Mouse (Mus musculus) midbrain, postnatal 0 days (tissue): ENCODE data around the gene Dbn1. TPM values are rescaled to one million over a fixed set of nuclear protein-coding genes. Genes with fewer than 3 reads are reported as not detected.
A peak's percentile ranks its signal among the peaks of the same experiment; 100 is the strongest.

Experiments
- ATAC-seq: fragments of 200-750 bp; cut with Nextera tagmentation; 2 replicates; pipeline ENCODE4 v1.8.0; 2017; ENCODE audit warnings: moderate number of reproducible peaks, mild to moderate bottlenecking, moderate TSS enrichment, moderate library complexity; ENCODE audit not compliant: low FRiP score
- DNase-seq: peaks from one replicate; pipeline ENCODE4 v3.0.0-alpha.2; 2015; ENCODE audit warnings: low spot score
- H3K27ac ChIP-seq: fragments of 300-500 bp; sonication (generic); 2 replicates; pipeline ENCODE4 v1.5.1; 2014; ENCODE audit warnings: low read depth, mild to moderate bottlenecking, low read length, mixed read lengths
- H3K27me3 ChIP-seq: fragments of 300-500 bp; sonication (generic); 2 replicates; pipeline ENCODE4 v1.6.1; 2014; ENCODE audit warnings: low read length, control low read depth, mixed read lengths; ENCODE audit not compliant: insufficient read depth
- H3K36me3 ChIP-seq: fragments of 300-500 bp; sonication (generic); 2 replicates; pipeline ENCODE4 v1.6.1; 2014; ENCODE audit warnings: low read length, control low read depth, mixed read lengths; ENCODE audit not compliant: insufficient read depth
- H3K4me1 ChIP-seq: fragments of 300-500 bp; sonication (generic); 2 replicates; pipeline ENCODE4 v1.6.1; 2014; ENCODE audit warnings: mild to moderate bottlenecking, control low read depth, antibody characterized with exemption, low read length, mixed read lengths; ENCODE audit not compliant: insufficient read depth
- H3K4me2 ChIP-seq: fragments of 300-500 bp; sonication (generic); 2 replicates; pipeline ENCODE4 v1.6.1; 2014; ENCODE audit warnings: low read depth, mild to moderate bottlenecking, low read length, mixed read lengths; ENCODE audit not compliant: poor library complexity, severe bottlenecking
- H3K4me3 ChIP-seq: fragments of 300-500 bp; sonication (generic); 2 replicates; pipeline ENCODE4 v1.5.1; 2014; ENCODE audit warnings: low read depth, mild to moderate bottlenecking, low read length, moderate library complexity
- H3K9ac ChIP-seq: fragments of 300-500 bp; sonication (generic); replicated peaks from 2 replicates; pipeline ENCODE4 v1.6.1; 2014; ENCODE audit warnings: mild to moderate bottlenecking, low read length, moderate library complexity, mixed read lengths; ENCODE audit not compliant: poor library complexity, severe bottlenecking
- H3K9me3 ChIP-seq: fragments of 300-500 bp; sonication (generic); 2 replicates; pipeline ENCODE4 v1.6.1; 2016; ENCODE audit warnings: low read length, control low read depth
- CTCF ChIP-seq: IDR thresholded peaks from 2 replicates; pipeline ENCODE4 v1.5.1; 2016; ENCODE audit warnings: antibody characterized with exemption, mild to moderate bottlenecking
- WGBS: fragments of 180-500 bp; shearing (Covaris S2); extraction: QIAGEN DNeasy Blood & Tissue Kit; methylation state at CpG from one replicate; pipeline ENCODE4 v1.1.7; 2014; 5-methylcytosine and 5-hydroxymethylcytosine counted together
- polyA plus RNA-seq: library from polyadenylated mRNA; unstranded; fragments of >200 nt; fragmentation: Nextera tagmentation; extraction: Ambion mirVana; gene quantifications from 2 replicates; pipeline ENCODE4 v1.2.1, GENCODE M21; 2015
- total RNA-seq: library from RNA; depleted of rRNA; stranded (reverse); fragments of >200 nt; gene quantifications from 2 replicates; pipeline ENCODE4 v1.2.3, GENCODE M21; 2014

Dbn1 gene
- total and polyA plus RNA-seq, 2 experiments from 2014 or later: 484 to 510 TPM

DNA sequence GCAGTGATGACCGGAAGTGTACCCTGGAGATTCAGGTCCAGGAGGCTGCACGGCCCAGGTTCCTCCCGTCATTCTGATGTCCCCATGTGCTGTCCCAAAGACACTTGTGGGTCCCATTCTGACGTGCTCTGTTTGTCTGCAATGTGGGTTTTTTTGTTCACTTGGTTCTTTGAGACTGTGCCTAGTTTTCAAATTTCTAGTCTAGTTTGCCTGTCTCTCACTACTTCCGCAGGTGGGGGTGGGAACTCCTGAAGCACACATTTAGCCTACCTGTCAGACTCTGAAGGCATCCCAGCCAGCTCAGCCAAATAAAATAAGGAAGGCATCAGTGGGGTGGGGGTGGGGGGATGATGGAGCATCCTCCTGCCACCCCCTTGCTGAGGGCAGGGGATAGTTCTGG lies 39.8 kb downstream of the Dbn1 start:
- H3K4me1 ChIP-seq: peaks cover 9% of the 10 kb centered on the region; the same call in 1 of the 2 replicates

DNA sequence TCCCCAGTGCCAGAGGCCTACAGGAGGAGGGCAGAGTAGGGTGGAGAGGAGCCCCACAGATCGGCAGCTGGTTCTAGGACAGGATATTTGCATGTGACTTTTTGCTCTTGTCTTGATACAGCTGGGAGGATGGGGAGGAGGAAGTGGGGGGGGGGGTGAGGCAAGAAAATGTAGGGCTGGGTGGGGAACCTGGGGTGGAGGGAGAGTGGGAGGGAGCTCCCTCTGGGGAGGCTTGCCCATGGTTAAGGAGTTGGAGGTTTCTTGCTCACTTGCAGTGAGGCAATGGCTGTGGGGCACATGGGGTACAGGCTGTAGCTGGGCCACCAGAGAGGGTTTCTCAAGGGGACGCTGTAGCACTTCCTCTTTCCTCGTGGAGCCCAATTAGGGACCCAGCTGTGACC lies 40.4 kb downstream of the Dbn1 start:
- ATAC-seq (no peak), DNase-seq (no peak)
- H3K27me3 ChIP-seq: no peaks in the 10 kb centered on the region
- no peak for TF ChIP-seq CTCF
- H3K4me2 ChIP-seq: no peak overlapping the region
- peaks cover 9% of the 10 kb centered on the region; the same call in 1 of the 2 replicates for H3K4me1 ChIP-seq
- no peaks in the 10 kb centered on the region for H3K9me3 ChIP-seq
- WGBS: 65% methylated on average over 3 of the region's 3 CpGs
- H3K4me3 ChIP-seq: no peak overlapping the region
- peaks cover 26% of the 10 kb centered on the region for H3K36me3 ChIP-seq
- H3K27ac ChIP-seq: no peak overlapping the region
- no peak overlapping the region for H3K9ac ChIP-seq

More for the DNA sequence above, 39.8 kb downstream of the Dbn1 start:
- Histone ChIP-seq H3K27me3 (no peaks in the 10 kb centered on the region), H3K27ac (no peak overlapping the region), H3K36me3 (peaks cover 32% of the 10 kb centered on the region), H3K9me3 (no peaks in the 10 kb centered on the region), H3K4me3 (no peak overlapping the region), H3K4me2 (no peak overlapping the region), H3K9ac (no peak overlapping the region)
- ATAC-seq (no peak), DNase-seq (no peak)
- 93% methylated on average over 5 of the region's 5 CpGs for WGBS
- no peak for TF ChIP-seq CTCF

GRCm38 (mm10) chr13:55446483-55447105 lies 41.3 kb downstream of the Dbn1 start:
- ATAC-seq (no peak), DNase-seq (no peak)
- Histone ChIP-seq H3K27me3 (no peaks in the 10 kb centered on the region), H3K27ac (no peak overlapping the region), H3K4me1 (peaks cover 9% of the 10 kb centered on the region; the same call in 1 of the 2 replicates), H3K4me3 (peak overlapping the region; percentile 80; the same call in 1 of the 2 replicates), H3K36me3 (peaks cover 17% of the 10 kb centered on the region), H3K9me3 (no peaks in the 10 kb centered on the region), H3K4me2 (peak overlapping the region; percentile 86), H3K9ac (peak overlapping the region; percentile 80)
- 83% methylated on average over 6 of the region's 6 CpGs for WGBS
- no peak for TF ChIP-seq CTCF

DNA sequence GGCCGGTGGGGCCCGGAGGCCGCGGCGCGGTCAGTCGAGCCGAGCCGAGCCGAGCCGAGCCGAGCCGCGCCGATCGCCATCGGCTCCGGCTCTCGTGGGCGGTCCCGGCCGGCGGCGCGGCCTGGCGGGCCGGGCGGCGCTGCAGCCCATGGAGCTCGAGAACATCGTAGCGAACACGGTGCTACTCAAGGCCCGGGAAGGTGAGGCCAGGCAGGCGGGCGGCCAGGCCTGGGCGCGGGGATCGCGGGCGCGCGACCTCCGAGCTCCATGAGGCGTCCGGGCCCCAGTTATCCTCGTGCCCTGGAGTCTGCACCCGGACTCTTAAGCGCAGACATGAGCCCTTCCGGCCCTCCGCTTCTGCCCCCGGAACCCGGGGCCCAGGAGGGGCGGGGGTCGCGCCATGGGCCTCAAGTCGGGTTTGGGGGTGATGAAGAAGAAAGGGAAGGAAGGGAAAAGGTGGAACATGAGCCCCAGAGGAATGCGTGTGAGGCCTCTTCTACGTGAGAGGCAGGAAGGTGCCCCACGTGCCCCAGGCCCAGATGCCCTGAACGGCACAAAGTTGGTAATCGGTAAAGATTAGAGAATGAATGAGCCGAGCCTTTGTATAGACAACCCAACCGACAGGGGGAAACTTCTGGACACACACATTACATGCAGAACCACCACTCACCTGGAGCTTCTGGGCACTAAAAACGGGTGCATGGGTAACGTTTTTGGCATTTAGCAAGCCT lies 42.4 kb downstream of the Dbn1 start:
- Histone ChIP-seq H3K27me3 (no peaks in the 10 kb centered on the region), H3K4me1 (peaks cover 9% of the 10 kb centered on the region; the same call in 1 of the 2 replicates), H3K4me3 (peak overlapping the region; percentile 80), H3K4me2 (peak overlapping the region; percentile 86), H3K9me3 (no peaks in the 10 kb centered on the region), H3K27ac (peak overlapping the region; percentile 79), H3K9ac (peak overlapping the region; percentile 80), H3K36me3 (peaks cover 6% of the 10 kb centered on the region; the same call in 1 of the 2 replicates)
- peak; percentile 36 for TF ChIP-seq CTCF
- ATAC-seq (peak; percentile 42), DNase-seq (no peak)
- WGBS: under 1% methylated on average over 56 of the region's 66 CpGs

- Histone ChIP-seq H3K4me2 (peak within 1 kb of the TSS; percentile 86), H3K9me3 (no peaks in the 10 kb centered on the region), H3K36me3 (peaks cover 4% of the 10 kb centered on the region; the same call in 1 of the 2 replicates), H3K4me3 (peak within 1 kb of the TSS; percentile 80), H3K9ac (peak within 1 kb of the TSS; percentile 80), H3K4me1 (peaks cover 9% of the 10 kb centered on the region; the same call in 1 of the 2 replicates), H3K27ac (peak within 1 kb of the TSS; percentile 79), H3K27me3 (no peaks in the 10 kb centered on the region)
- TF ChIP-seq CTCF: no peak
- DNase-seq (peak; percentile 100), ATAC-seq (peak; percentile 96)
- WGBS: under 1% methylated on average over 35 of the region's 35 CpGs
These were observed 43.0 kb downstream of the Dbn1 start, which contains the start of gene Grk6 for GRCm38 (mm10) chr13:55444937-55445315. Gene Grk6, plus strand, starts transcription at chr13:55445072.
